Mouse (Mus musculus) Patski (cell line): ENCODE measurements at regions not wholly inside any gene's neighbourhood (a gene's known extent, or its start where the extent isn't known, plus 50 kb on each side); places are given as distances from the start of the nearest gene placed in this dataset.

ENCODE experiments used
- ATAC-seq: fragments of 100-300 bp; one replicate; pipeline ENCODE4 v1.8.0; 2021
- CTCF ChIA-PET: fragments of 350-600 bp; sonication (Branson Sonifier 250); formaldehyde crosslinking; loops from one replicate; lab custom pipeline; 2022; ENCODE audit warnings: inconsistent platforms; lab: Charles Lee
- POLR2A ChIA-PET: fragments of 350-600 bp; sonication (Branson Sonifier 250); formaldehyde crosslinking; loops from one replicate; lab custom pipeline; 2022; ENCODE audit warnings: antibody characterized with exemption, inconsistent platforms; lab: Charles Lee
- DNase-seq: peaks from one replicate; pipeline ENCODE4 v3.0.0-alpha.2; 2011; ENCODE audit warnings: low read depth, low spot score
- H3K27me3 ChIP-seq: fragments of 371-371 bp; one replicate; pipeline ENCODE4 v1.5.1; 2021
- CTCF ChIP-seq: fragments of 100-300 bp; IDR thresholded peaks from one replicate; pipeline ENCODE4 v1.5.1; 2021
- in situ Hi-C: fragments of 300-500 bp; cut with MboI; formaldehyde crosslinking; loops from 3 replicates; pipeline ENCODE4 v1.11.1; 2018; ENCODE audit warnings: low pct_unique_long_range_greater_than_20kb, mixed read lengths

GRCm38 (mm10) chr8:103874506-103874905, 226.9 kb upstream of the Cdh5 start:
- no peak for TF ChIP-seq CTCF
- in situ Hi-C loops: no loop called here
- ATAC-seq (no peak), DNase-seq (no peak)
- H3K27me3 ChIP-seq: peaks cover 3% of the 10 kb centered on the region
- CTCF ChIA-PET: no interaction called here
- POLR2A ChIA-PET: no interaction called here

GRCm38 (mm10) chr8:103879505-103879904, 221.9 kb upstream of the Cdh5 start:
- in situ Hi-C loops: no loop called here
- ChIA-PET CTCF (no interaction called here), POLR2A (no interaction called here)
- no peak for TF ChIP-seq CTCF
- peaks cover 3% of the 10 kb centered on the region for H3K27me3 ChIP-seq
- ATAC-seq (no peak), DNase-seq (no peak)

GRCm38 (mm10) chr8:103880431-103881145, 220.8 kb upstream of the Cdh5 start:
- no peak for TF ChIP-seq CTCF
- H3K27me3 ChIP-seq: peaks cover 2% of the 10 kb centered on the region
- DNase-seq (no peak), ATAC-seq (no peak)
- ChIA-PET CTCF (no interaction called here), POLR2A (no interaction called here)
- in situ Hi-C loops: no loop called here

GRCm38 (mm10) chr8:103881146-103881486, 220.3 kb upstream of the Cdh5 start:
- H3K27me3 ChIP-seq: no peaks in the 10 kb centered on the region
- ChIA-PET POLR2A (no interaction called here), CTCF (no interaction called here)
- TF ChIP-seq CTCF: no peak
- ATAC-seq (no peak), DNase-seq (no peak)
- in situ Hi-C loops: no loop called here

- TF ChIP-seq CTCF: no peak
- POLR2A ChIA-PET: interaction anchor here (0.6 kb wide), 1 partner anchor 47 kb away, joined by 6 read pairs; no protein-coding TSS in a partner anchor
- no peak for DNase-seq
- no peaks in the 10 kb centered on the region for H3K27me3 ChIP-seq
- in situ Hi-C loops: no loop called here
- CTCF ChIA-PET: no interaction called here
- no peak for ATAC-seq
Measured at GRCm38 (mm10) chr8:103884873-103885780, 216.3 kb upstream of the Cdh5 start.

GRCm38 (mm10) chr8:103894589-103894988, 206.8 kb upstream of the Cdh5 start:
- in situ Hi-C loops: no loop called here
- no peak for TF ChIP-seq CTCF
- POLR2A ChIA-PET: interaction anchor here (0.5 kb wide), 1 partner anchor 333 kb away, joined by 4 read pairs; no protein-coding TSS in a partner anchor

GRCm38 (mm10) chr8:103895132-103895531, 206.3 kb upstream of the Cdh5 start:
- in situ Hi-C loops: no loop called here
- ChIA-PET CTCF (no interaction called here), POLR2A (no interaction called here)

More at GRCm38 (mm10) chr8:103894589-103894988, 206.8 kb upstream of the Cdh5 start:
- no peak for DNase-seq
- CTCF ChIA-PET: no interaction called here
- ATAC-seq: no peak
- peaks cover 9% of the 10 kb centered on the region for H3K27me3 ChIP-seq

GRCm38 (mm10) chr8:103897463-103897862, 204.0 kb upstream of the Cdh5 start:
- ATAC-seq (no peak), DNase-seq (no peak)

More at GRCm38 (mm10) chr8:103895132-103895531, 206.3 kb upstream of the Cdh5 start:
- no peak for DNase-seq
- TF ChIP-seq CTCF: no peak
- H3K27me3 ChIP-seq: peaks cover 9% of the 10 kb centered on the region
- ATAC-seq: no peak

GRCm38 (mm10) chr8:103902516-103902915, 198.9 kb upstream of the Cdh5 start:
- in situ Hi-C loops: no loop called here
- CTCF ChIA-PET: no interaction called here
- no peak for TF ChIP-seq CTCF
- H3K27me3 ChIP-seq: peaks cover 9% of the 10 kb centered on the region
- DNase-seq: no peak
- POLR2A ChIA-PET: no interaction called here
- no peak for ATAC-seq

More at GRCm38 (mm10) chr8:103897463-103897862, 204.0 kb upstream of the Cdh5 start:
- ChIA-PET POLR2A (no interaction called here), CTCF (interaction anchor here (0.9 kb wide), 1 partner anchor 41 kb away, joined by 3 read pairs; no protein-coding TSS in a partner anchor)
- H3K27me3 ChIP-seq: peaks cover 9% of the 10 kb centered on the region
- in situ Hi-C loops: no loop called here
- no peak for TF ChIP-seq CTCF

GRCm38 (mm10) chr8:103903635-103904034, 197.8 kb upstream of the Cdh5 start:
- ATAC-seq (no peak), DNase-seq (no peak)
- no peaks in the 10 kb centered on the region for H3K27me3 ChIP-seq
- ChIA-PET CTCF (no interaction called here), POLR2A (no interaction called here)
- no peak for TF ChIP-seq CTCF
- in situ Hi-C loops: no loop called here

- in situ Hi-C loops: no loop called here
- no peak for TF ChIP-seq CTCF
- DNase-seq (no peak), ATAC-seq (no peak)
- ChIA-PET POLR2A (no interaction called here), CTCF (no interaction called here)
- H3K27me3 ChIP-seq: no peaks in the 10 kb centered on the region
Measured at GRCm38 (mm10) chr8:103907662-103908061, 193.8 kb upstream of the Cdh5 start.
